Mouse (Mus musculus): ENCODE results near the gene Mcf2l.

DNA sequence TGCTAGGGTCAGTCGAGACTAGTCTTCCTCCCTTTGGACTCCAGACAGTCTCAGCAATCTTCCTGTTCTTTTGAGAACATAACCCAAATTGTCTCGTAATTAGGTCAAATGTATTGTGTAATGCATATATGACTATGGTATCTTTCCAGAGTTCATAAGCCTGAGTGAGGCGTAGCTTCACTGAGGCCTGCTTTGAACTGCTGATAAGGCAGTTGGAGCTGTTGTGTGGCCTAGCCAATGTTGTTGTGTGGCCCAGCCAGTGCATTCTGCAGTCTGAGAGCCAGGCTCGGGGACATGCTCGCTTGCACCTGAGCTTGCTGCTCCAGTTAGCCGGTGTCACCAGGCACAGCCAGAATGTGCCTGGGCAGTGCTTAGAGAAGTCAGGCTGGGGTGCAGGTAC, 27.2 kb upstream of the Mcf2l start:
- no peak for TF ChIP-seq ZC3H11A (IDR thresholded peaks at IDR 0.05; ENCODE audit: borderline replicate concordance, low read depth, low read length)
- TF ChIP-seq ZNF384 (IDR thresholded peaks at IDR 0.05; ENCODE audit: low read depth, low read length): no peak
- no peak for TF ChIP-seq CHD2 (IDR thresholded peaks at IDR 0.05; ENCODE audit: low read depth, low read length)
